Mouse (Mus musculus) lung, postnatal 0 days (tissue): ENCODE results near the gene Dhh.
"Not testable (repeated sequence)": the region's sequence is repeated elsewhere in the genome, so short reads cannot be mapped to it uniquely, and the experiment has no call there.

Experiments
- CTCF ChIP-seq: IDR thresholded peaks from 2 replicates; pipeline ENCODE4 v1.5.1; 2016; ENCODE audit warnings: antibody characterized with exemption, mild to moderate bottlenecking
- EP300 ChIP-seq: IDR thresholded peaks from 2 replicates; pipeline ENCODE4 v1.6.1; 2016; ENCODE audit warnings: antibody characterized with exemption, mild to moderate bottlenecking, control low read depth

GRCm38 (mm10) chr15:98933004-98933671 lies 34.8 kb upstream of the Dhh start:
- not testable (repeated sequence) for TF ChIP-seq CTCF, EP300
